Mouse (Mus musculus) thymus, adult 2 months (tissue): ENCODE results near the gene Add3. TPM values are rescaled to one million over a fixed set of nuclear protein-coding genes. Genes with fewer than 3 reads are reported as not detected.

Experiments
- DNase-seq: peaks from one replicate; pipeline ENCODE4 v3.0.0; 2021
- H3K27ac ChIP-seq: fragments of 200-500 bp; 2 replicates; pipeline ENCODE4 v1.5.1; 2012; ENCODE audit warnings: low read length, control low read depth; ENCODE audit not compliant: control insufficient read depth, insufficient read depth
- H3K27me3 ChIP-seq: fragments of 200-500 bp; 2 replicates; pipeline ENCODE4 v1.6.1; 2012; ENCODE audit warnings: mild to moderate bottlenecking, low read length, moderate library complexity, mixed read lengths; ENCODE audit not compliant: control insufficient read depth, insufficient read depth
- H3K36me3 ChIP-seq: fragments of 200-500 bp; 2 replicates; pipeline ENCODE4 v1.6.1; 2012; ENCODE audit warnings: mild to moderate bottlenecking, low read length, moderate library complexity; ENCODE audit not compliant: control insufficient read depth, insufficient read depth
- H3K4me1 ChIP-seq: fragments of 200-500 bp; replicated peaks from 2 replicates; pipeline ENCODE4 v1.6.1; 2012; ENCODE audit warnings: low read length; ENCODE audit not compliant: control insufficient read depth, insufficient read depth
- H3K4me3 ChIP-seq: fragments of 200-500 bp; 2 replicates; pipeline ENCODE4 v1.5.1; 2012; ENCODE audit warnings: mild to moderate bottlenecking, low read length, control low read depth, moderate library complexity; ENCODE audit not compliant: control insufficient read depth, insufficient read depth
- CTCF ChIP-seq: fragments of 200-500 bp; IDR thresholded peaks from 2 replicates; pipeline ENCODE4 v1.5.1; 2012; ENCODE audit warnings: mild to moderate bottlenecking, control low read depth, low read length, moderate library complexity, borderline replicate concordance; ENCODE audit not compliant: control insufficient read depth, poor library complexity, insufficient read depth; ENCODE audit errors: extremely low read depth
- POLR2A ChIP-seq: fragments of 200-500 bp; IDR thresholded peaks from 2 replicates; pipeline ENCODE4 v1.6.1; 2012; ENCODE audit warnings: mild to moderate bottlenecking, low read length, control low read depth, moderate library complexity; ENCODE audit not compliant: control insufficient read depth, poor library complexity, insufficient read depth; ENCODE audit errors: extremely low read depth
- WGBS: fragments of 180-500 bp; shearing (Covaris S2); methylation state at CpG from one replicate; pipeline ENCODE4 v1.1.7; 2018; 5-methylcytosine and 5-hydroxymethylcytosine counted together
- polyA plus RNA-seq: library from polyadenylated mRNA; depleted of rRNA; stranded (reverse); fragments of >200 nt; gene quantifications from 2 replicates; pipeline ENCODE4 v1.2.3, GENCODE M21; 2012

Add3 gene
- polyA plus RNA-seq, 1 experiment, result 23.1 TPM

- DNase-seq, result no peak
- no peak overlapping the region for H3K4me3 ChIP-seq
Observed at GRCm38 (mm10) chr19:53257631-53258560, 117.7 kb downstream of the Add3 start.

GRCm38 (mm10) chr19:53258740-53259506 lies 118.7 kb downstream of the Add3 start:
- Histone ChIP-seq H3K27me3 (no peaks in the 10 kb centered on the region), H3K27ac (no peak overlapping the region), H3K4me1 (peaks cover 2% of the 10 kb centered on the region; the same call in 1 of the 2 replicates), H3K4me3 (no peak overlapping the region), H3K36me3 (no peaks in the 10 kb centered on the region)
- TF ChIP-seq CTCF, result no peak
- no peak for TF ChIP-seq POLR2A
- no peak for DNase-seq
- 75% methylated on average over 13 of the region's 13 CpGs for WGBS

More at GRCm38 (mm10) chr19:53257631-53258560, 117.7 kb downstream of the Add3 start:
- Histone ChIP-seq H3K4me1 (no peaks in the 10 kb centered on the region; the same call in 1 of the 2 replicates), H3K27me3 (no peaks in the 10 kb centered on the region), H3K27ac (no peak overlapping the region), H3K36me3 (no peaks in the 10 kb centered on the region)
- TF ChIP-seq POLR2A (no peak), CTCF (no peak)
- 91% methylated on average over 15 of the region's 15 CpGs for WGBS

GRCm38 (mm10) chr19:53259541-53259940 lies 119.3 kb downstream of the Add3 start:
- H3K4me1 ChIP-seq, result peaks cover 5% of the 10 kb centered on the region; the same call in 1 of the 2 replicates
- 67% methylated on average over 5 of the region's 5 CpGs for WGBS
- no peak for DNase-seq
- no peak overlapping the region for H3K4me3 ChIP-seq
- no peak overlapping the region for H3K27ac ChIP-seq
- no peaks in the 10 kb centered on the region for H3K36me3 ChIP-seq
- no peaks in the 10 kb centered on the region for H3K27me3 ChIP-seq
- TF ChIP-seq POLR2A, result no peak
- TF ChIP-seq CTCF, result no peak

- TF ChIP-seq POLR2A (no peak), CTCF (no peak)
- no peak overlapping the region for H3K4me3 ChIP-seq
- DNase-seq, result no peak
- peaks cover 5% of the 10 kb centered on the region; the same call in 1 of the 2 replicates for H3K4me1 ChIP-seq
- H3K27me3 ChIP-seq, result no peaks in the 10 kb centered on the region
- H3K27ac ChIP-seq, result no peak overlapping the region
- H3K36me3 ChIP-seq, result no peaks in the 10 kb centered on the region
- WGBS, result 93% methylated on average over 10 of the region's 10 CpGs
Observed at GRCm38 (mm10) chr19:53260261-53260660, 120.0 kb downstream of the Add3 start.

GRCm38 (mm10) chr19:53260828-53261227 lies 120.6 kb downstream of the Add3 start:
- peaks cover 5% of the 10 kb centered on the region; the same call in 1 of the 2 replicates for H3K4me1 ChIP-seq
- no peaks in the 10 kb centered on the region for H3K27me3 ChIP-seq
- TF ChIP-seq CTCF (no peak), POLR2A (no peak)
- H3K27ac ChIP-seq, result no peak overlapping the region
- no peak for DNase-seq
- no peaks in the 10 kb centered on the region for H3K36me3 ChIP-seq
- WGBS, result 89% methylated on average over 4 of the region's 4 CpGs
- H3K4me3 ChIP-seq, result no peak overlapping the region

GRCm38 (mm10) chr19:53262061-53262460 lies 121.8 kb downstream of the Add3 start:
- WGBS, result 86% methylated on average over 7 of the region's 7 CpGs
- no peak for TF ChIP-seq POLR2A
- TF ChIP-seq CTCF, result no peak
- H3K27me3 ChIP-seq, result no peaks in the 10 kb centered on the region
- H3K4me1 ChIP-seq, result peaks cover 5% of the 10 kb centered on the region; the same call in 1 of the 2 replicates
- no peak overlapping the region for H3K27ac ChIP-seq
- no peaks in the 10 kb centered on the region for H3K36me3 ChIP-seq
- no peak overlapping the region for H3K4me3 ChIP-seq
- no peak for DNase-seq
